Mouse (Mus musculus) kidney, adult 8-10 months (tissue): ENCODE measurements around the gene Cntn6.

Experiments
- DNase-seq, 2 experiments: peaks; one replicate each; pipeline ENCODE4 v3.0.0; 2022

The Cntn6 gene

GRCm38 (mm10) chr6:104492490-104493431 lies at the start of gene Cntn6:
Gene Cntn6 (plus strand): TSS chr6:104492790.
- DNase-seq: no peak

DNA sequence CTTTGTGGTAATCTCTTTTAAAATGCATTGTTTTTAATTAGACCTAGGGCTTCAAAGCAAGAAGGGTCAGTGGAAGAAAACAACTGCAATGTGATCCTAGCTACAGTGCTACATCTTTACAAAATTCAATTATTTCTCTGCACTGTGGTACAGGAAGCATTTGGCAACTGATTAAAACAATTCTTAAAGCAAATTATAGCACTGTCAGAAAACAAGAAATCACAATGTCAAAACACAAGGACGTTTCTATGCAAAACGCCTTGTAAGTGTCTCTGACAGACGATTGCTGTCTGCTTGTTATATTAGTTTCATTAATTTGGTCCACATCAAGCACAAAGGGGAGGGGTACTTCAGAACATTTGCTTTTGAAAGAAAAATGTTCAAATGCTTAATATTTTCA lies 48.9 kb upstream of the Cntn6 start:
- DNase-seq: no peak

DNA sequence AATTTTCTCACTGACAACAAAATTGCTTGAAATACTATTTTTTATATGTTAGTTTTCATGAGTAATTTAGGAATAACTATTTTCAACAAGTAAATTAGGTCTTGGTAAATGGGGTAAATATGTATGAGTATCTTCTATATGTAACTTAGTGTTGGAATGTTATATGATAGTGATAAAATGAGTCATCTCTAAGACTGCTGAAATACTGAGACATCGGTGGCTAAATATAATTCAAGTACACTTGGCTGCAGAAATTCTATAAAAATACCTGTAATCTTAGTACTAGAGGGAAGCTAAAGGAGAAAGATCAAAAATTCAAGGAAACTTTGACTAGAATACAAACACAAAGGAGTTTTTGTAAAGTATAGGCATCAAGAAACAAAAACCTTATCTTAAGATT lies 21.9 kb upstream of the Cntn6 start:
- no peak for DNase-seq

- no peak for DNase-seq
These were observed 13.3 kb upstream of the Cntn6 start for GRCm38 (mm10) chr6:104479242-104479641.

DNA sequence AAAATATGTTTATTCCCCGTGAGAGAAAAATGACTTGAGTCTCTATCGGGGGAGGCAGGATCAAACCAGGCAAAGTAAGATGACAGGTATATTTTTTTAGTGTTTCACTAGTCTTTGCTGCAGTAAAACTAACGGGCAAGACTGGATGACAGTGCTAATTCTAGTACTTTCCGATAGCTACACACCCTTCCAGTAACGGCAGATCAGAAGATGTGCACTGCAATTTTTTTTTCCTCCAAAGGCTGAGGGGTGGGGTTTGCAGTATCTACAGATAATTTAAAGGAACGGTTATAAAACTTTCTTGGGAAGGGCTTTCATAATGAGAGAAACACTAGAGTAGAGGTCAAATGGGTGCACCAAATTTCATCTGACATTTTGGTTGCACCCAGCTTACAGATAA lies 869 bp downstream of the Cntn6 start:
- DNase-seq: no peak

GRCm38 (mm10) chr6:104495801-104496200 lies 3.2 kb downstream of the Cntn6 start:
- DNase-seq: no peak

- DNase-seq: no peak
These were observed 71.4 kb downstream of the Cntn6 start for GRCm38 (mm10) chr6:104563993-104564392.

DNA sequence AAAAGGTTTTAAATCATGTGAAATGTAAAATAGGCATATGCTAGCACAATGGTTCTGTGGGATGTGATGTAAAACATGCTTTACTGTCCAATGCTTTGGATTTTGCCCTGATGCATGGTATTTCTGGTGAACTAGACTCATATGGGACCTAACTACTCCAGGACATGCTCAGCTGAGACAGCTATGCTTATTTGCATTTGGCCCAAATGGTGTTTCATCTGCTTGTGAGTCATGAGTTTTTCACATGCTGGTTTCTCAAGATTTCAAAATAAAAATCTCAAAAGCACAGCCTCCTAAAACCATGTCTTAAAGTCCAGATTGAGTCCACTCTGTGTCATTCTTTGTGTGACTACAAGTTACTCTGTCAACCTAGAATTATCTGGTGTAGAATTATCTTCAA lies 77.0 kb downstream of the Cntn6 start:
- no peak for DNase-seq

DNA sequence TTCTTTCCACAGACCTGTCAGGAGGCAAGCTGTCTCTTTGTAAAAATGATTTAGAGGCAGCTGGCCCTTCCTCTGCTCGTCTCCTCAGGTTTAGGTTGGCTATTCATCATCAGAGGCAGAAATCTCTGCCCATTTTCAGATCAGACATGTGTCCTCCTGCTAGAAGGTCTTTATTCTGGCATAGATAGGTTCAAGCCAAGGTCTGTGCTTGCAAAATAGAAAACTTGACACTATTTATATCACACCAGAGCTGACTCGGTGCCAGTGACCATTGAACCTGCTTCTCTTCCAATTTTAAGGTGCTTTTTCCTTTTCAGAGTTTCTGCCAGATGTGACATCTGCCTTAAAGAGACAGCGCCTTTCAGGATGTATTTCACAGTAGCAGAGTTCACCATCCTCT lies 95.4 kb downstream of the Cntn6 start:
- DNase-seq: no peak

DNA sequence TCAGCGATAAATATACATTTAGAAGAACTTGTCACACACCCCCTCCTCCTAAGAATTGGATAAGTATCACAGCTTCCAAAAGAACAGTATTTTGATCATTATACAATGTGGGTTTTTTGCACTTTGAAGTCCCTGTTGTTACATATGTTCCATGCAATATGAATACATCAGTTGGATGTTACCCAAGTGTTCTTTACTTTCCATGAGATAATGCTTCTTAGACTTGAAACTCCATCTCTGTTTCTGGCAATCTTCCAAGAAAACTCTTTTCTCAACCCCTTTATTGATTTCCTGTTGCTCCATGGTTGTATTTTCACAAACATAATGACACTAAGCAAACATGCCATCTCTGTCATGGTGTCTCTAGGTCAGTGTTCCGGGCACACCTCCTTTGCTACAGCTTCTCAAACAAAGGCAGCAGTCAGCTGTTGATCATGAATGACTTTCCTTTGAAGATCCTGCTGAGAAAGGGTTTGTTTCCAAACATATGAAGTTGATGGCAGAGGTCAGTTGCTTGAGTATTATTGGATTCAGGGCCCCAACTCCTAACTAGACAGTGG lies 108.3 kb downstream of the Cntn6 start:
- DNase-seq: no peak

- no peak for DNase-seq
These were observed 110.3 kb downstream of the Cntn6 start for GRCm38 (mm10) chr6:104602894-104603293.

- no peak for DNase-seq
These were observed 110.8 kb downstream of the Cntn6 start for GRCm38 (mm10) chr6:104603371-104603770.

- DNase-seq: no peak
These were observed 112.6 kb downstream of the Cntn6 start for GRCm38 (mm10) chr6:104605214-104605613.

DNA sequence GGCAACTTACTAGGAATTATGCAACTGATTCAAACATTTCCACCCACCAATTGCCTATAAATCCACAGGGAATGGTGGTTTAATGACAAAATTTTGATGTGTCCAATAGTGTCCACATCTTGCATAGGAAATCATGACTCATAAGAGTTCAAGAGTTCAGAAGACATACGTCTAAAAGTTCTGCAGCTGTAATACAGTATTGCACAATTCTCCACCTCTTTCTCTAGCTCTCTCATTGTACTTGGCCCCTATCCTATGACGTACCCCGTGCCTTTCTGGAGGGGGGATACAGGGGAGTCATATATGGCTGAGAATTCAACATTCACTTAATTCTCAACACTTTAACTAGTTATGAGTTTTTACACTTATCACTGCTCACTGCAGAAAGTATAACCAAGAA lies 160.9 kb downstream of the Cntn6 start:
- no peak for DNase-seq

GRCm38 (mm10) chr6:104668701-104669100 lies 176.1 kb downstream of the Cntn6 start:
- no peak for DNase-seq

GRCm38 (mm10) chr6:104674249-104674648 lies 181.7 kb downstream of the Cntn6 start:
- DNase-seq: no peak

GRCm38 (mm10) chr6:104679809-104680495 lies 187.4 kb downstream of the Cntn6 start:
- no peak for DNase-seq

GRCm38 (mm10) chr6:104687980-104688379 lies 195.4 kb downstream of the Cntn6 start:
- no peak for DNase-seq

- DNase-seq: no peak
These were observed 196.0 kb downstream of the Cntn6 start for GRCm38 (mm10) chr6:104688439-104689125.

DNA sequence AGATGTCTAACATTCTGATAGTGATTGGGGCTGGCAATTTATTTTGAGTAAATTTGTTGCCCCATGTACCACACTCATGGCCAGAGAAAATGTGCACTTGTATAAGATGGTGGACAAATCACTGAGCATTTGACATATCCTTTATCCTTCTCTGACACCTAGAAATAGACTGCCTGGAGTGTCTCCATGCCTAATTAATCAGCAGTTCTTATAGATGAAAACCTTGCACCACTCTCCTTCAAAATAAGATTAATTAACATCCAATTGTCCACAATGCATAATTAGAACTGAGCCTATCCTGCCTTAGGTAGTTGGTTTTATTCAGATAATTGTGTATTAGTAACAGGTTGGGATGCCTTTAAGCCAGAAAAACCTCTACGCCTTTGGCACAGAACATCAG lies 236.0 kb downstream of the Cntn6 start:
- DNase-seq: no peak

GRCm38 (mm10) chr6:104734256-104734655 lies 241.7 kb downstream of the Cntn6 start:
- no peak for DNase-seq

- no peak for DNase-seq
These were observed 246.4 kb downstream of the Cntn6 start for GRCm38 (mm10) chr6:104738999-104739398.

- DNase-seq: no peak
These were observed 265.5 kb downstream of the Cntn6 start for GRCm38 (mm10) chr6:104758125-104758524.
